Mouse (Mus musculus): Measurements from ENCODE around the gene Svop.

DNA sequence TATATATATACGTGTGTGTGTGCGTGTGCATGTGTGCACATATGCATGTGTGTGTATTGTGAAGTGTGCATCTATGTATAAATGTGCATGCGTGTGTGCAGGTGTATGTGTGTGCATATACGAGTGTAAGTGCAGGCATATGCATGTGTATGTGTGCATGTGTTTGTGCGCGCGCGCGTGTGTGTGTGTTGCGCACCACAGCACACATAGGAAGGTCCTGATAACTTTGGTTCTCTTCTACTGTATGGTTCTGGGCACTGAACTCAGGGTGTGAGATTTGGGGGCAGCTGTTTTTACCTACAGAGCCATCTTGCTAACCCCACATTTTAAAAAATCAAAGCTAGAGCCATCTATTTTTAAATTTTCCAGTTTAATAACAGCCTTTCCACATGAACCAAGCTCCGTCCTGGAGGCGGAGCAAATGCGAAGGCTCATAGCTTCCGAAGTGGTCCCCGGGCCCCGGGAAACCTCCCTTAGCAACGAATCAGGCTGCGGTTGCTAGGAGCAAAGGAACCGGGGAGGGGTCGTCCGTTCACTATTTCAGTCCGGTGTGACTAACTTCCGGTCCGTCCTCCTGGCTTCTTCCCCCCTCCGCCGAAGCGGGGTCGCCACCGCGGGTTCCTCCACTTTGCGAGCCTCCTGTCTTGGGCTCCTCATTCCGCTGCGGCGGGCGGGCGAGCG lies 8.5 kb upstream of the Svop start:
- no peak for TF ChIP-seq GATA1 (IDR thresholded peaks at IDR 0.05; ENCODE audit: borderline replicate concordance, low read length)
- TF ChIP-seq FLI1 (IDR thresholded peaks at IDR 0.05; ENCODE audit: low read length) = peak; percentile 46; the same call in 1 of the 2 replicates
